Mouse (Mus musculus) cerebellum, postnatal 14 days (tissue): ENCODE results near the gene Ndc1.
"Not testable (repeated sequence)": the region's sequence is repeated elsewhere in the genome, so short reads cannot be mapped to it uniquely, and the experiment has no call there.

Source experiments
- DNase-seq, 2 experiments: peaks; one replicate each; pipeline ENCODE4 v3.0.0; 2021; ENCODE audit warnings: mixed read lengths in 2 of 2

Ndc1 gene

DNA sequence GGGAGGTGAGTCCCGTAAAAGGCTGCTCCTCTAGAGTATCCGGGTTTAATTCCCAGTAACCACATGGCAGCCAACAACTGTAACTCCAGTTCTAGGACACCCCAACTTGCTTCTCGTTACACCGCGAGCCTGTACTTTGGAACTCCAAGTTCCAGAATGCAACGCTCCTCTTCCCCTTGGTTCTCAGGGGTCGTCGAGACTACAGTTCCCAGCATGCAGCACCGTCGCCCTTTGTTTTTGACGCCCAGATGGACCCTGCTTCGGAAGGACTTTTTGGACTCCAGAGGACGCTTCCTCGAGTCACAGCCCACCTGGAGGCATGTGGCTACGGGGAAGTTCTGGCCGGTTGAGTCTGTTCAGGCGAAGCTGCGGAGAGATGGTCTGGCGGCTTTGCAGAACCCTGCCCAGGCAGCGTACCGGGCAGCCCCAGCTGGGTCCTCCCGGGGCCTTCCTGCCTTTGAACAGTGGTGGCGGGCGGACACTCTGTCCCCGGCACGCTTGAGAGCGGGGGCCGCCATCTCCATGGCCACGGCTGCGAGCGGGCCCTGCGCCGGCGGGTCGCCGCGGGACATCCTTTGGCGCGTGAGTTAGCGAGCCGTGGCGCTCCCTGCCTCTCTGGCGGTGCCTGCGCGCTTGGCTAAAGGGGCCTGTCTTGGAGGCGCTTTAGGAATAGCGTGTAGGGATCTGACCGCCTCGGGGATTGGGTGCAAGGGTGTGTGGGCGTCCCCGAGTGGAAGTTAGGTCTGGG, at the start of gene Ndc1:
Gene Ndc1, plus strand, starts transcription at position 218 of the 748 bp plus-strand sequence.
- DNase-seq, result peak; percentile 84 to 89

DNA sequence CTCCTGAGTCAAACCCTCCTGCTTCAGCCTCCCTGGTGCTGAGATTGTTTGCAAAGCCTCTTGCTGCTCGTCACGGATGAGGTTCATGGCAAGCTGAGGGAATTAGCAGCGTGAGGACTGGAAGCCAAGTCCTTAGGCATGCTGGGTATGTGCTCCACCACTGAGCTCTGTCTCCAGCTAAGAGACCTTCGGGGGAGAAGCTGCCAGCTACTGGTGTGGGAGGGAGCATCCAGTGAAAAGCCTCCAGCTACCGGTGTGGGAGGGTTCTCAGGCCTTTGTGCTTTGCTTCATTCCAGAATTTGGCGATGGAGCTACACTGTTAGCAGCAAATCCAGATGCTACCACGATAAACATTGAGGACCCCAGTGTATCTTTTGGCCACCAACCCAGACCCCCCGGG, 48.9 kb upstream of the Ndc1 start:
- DNase-seq, result no peak

DNA sequence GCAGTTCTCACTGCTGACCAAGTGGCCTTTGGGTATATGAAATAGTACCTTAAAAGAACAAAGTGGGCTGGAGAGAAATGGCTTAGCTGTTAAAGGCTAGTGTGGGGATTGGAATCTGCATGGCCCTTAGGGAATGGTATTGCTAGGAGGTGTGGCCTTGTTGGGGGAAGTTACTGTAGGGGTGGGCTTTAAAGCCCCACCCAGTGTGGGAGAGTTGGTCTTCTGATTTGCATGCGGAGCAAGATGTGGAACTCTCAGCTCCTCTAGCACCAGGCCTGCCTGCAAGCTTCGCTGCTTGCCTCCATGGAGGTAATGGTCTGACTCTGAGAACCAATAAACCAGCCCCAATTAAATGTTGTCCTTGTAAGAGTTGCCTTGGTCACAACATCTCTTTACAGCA, 46.5 kb upstream of the Ndc1 start:
- DNase-seq, result no peak

DNA sequence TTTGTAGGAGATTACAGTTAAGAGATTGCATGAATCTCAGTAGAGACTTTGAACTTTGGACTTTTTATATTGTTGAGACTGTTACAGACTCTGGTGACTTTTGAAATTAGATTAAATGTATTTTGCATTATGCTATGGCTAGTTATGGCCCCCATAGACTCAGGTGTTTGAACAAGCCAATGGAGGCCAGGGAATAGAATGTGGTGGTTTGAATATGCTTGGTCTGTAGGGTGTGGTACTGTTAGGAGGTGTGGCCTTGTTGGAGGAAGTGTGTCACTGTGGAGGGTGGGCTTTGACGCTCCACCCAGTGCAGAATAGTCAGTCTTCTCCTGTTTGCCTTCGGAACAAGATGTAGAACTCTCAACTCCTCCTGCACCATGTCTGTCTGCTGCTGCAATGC, 44.5 kb upstream of the Ndc1 start:
- DNase-seq, result no peak

DNA sequence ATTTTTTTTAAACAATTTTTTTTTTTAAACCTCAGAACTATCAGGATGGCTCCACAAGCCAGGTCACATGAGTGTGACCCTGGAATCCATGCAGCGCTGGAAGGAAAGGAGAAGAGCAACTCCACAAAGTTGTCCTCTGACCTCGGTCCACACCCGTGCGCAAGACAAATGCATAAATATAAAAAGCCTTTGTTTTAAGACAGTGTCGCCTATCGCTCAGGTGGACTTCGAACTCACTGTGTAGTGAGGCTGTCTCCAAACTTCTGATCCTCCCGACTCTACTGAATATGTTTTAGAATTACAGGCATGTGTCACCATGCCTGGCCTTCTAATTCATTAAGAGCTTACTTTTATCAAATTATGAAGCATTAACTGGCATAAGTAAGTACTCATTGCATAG, 39.1 kb upstream of the Ndc1 start:
- DNase-seq, result no peak

DNA sequence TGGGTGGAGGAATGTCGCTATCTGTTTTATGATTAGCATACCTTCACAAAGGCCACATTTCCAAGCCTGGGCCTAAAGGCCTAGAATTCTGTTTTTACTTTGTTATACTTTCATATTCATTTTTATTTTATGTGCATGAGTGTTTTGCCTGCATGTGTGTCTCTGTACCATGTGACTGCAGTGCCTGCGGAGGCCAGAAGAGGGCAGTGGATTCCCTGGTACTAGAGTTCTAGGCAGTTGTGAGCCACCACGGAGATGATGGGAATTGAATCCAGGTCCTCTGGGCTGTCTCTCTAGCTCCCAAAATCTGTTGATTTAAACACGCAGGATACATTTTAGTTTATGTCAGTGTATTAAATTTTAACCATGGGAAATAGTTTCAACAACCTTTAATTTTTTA, 34.1 kb upstream of the Ndc1 start:
- DNase-seq, result no peak

DNA sequence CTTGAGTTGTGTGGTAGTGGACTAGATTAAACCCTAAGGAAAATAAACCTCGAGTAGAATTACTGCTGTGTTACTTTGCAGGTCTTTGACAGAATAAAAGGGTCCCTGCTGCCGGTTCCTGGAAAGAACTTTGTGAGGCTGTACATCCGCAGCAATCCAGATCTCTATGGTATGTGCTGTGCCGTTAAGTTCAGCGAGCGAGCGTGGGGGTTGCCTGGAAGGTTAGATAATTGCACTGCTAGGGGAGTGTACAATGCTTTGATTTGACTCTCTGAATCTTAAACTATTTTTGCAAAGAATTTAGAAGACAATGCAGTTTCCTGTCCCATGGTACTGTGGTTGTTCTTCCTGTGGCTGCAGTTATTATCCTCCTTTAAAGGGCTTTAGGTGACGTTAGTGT, 31.2 kb upstream of the Ndc1 start:
- DNase-seq, result no peak

DNA sequence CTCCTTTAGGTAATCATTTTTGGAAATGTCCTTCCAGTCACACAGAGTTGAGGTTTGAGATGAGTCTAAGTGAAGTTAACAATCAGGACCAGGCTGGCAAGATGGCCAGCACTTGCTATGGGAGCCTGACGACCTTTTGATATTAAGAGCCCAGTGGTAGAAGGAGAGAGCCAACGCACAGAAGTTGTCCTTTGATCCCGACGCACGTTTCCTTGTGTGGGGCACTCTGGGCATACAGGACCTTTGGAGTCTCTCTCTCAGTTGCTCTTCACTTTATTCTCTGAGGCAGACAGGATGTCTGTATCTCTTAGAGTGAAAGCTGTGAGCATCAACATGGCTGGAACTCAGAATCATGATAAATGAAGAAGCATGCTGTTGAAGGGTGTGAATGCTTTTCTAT, 30.1 kb upstream of the Ndc1 start:
- DNase-seq, result no peak

DNA sequence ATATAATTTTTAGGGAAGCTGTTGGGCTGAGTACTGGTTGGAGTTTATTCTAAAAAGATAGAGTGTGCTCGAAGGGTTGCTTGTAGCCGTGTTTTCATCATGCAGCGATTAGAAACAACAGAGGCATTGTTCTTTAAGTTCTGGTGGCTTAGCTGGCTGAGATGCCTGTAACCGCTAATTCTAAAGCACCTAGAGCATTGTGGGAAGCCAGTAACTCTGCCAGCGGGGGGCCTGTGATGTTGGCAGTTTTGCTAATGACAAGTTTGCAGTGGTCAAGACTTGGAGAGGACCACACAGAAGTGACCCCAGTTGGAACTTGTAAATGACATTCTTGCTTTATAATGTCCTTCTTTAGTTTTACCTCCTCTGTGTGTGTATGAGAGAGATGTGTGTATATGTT, 26.2 kb upstream of the Ndc1 start:
- DNase-seq, result peak in 1 of 2 experiments; percentile 30

DNA sequence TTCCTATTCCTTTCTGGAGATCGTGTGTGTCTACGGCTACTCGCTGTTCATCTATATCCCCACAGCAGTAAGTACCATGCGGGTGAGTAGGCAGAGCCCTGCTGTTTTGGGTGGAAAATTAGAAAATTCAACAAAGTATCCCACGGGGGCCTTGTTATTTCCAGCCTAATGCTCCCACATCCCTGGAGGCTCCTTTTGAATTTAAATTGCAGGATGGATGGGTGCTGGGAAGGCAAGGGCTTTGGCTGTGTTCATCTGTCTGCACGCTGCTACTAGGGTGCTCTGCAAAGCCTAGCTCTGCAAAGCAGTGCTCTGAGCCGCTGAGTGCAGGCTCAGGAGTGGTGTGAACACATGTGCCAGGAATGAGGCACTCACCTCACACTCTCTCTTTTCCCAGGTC, 23.0 kb upstream of the Ndc1 start:
- DNase-seq, result no peak

DNA sequence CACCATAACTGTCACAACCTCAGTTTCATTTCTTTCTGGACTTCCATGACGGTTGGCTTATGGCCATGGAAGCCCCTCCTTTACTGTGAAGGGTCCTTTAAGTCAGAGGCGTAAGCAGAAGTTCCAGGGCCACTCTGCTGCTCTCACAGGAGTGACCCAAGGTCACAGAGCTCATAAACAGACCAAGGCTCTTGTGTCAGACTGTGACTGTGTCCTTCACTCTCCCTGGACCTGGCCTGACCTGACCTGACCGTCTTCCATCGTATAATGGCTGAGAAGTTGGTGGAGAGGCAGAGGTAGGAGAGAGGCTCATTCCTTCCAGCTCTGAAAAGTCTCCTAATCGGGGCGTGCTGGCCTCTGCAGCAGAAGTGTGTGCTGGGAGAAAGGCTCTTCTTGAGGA, 20.4 kb upstream of the Ndc1 start:
- DNase-seq, result no peak

DNA sequence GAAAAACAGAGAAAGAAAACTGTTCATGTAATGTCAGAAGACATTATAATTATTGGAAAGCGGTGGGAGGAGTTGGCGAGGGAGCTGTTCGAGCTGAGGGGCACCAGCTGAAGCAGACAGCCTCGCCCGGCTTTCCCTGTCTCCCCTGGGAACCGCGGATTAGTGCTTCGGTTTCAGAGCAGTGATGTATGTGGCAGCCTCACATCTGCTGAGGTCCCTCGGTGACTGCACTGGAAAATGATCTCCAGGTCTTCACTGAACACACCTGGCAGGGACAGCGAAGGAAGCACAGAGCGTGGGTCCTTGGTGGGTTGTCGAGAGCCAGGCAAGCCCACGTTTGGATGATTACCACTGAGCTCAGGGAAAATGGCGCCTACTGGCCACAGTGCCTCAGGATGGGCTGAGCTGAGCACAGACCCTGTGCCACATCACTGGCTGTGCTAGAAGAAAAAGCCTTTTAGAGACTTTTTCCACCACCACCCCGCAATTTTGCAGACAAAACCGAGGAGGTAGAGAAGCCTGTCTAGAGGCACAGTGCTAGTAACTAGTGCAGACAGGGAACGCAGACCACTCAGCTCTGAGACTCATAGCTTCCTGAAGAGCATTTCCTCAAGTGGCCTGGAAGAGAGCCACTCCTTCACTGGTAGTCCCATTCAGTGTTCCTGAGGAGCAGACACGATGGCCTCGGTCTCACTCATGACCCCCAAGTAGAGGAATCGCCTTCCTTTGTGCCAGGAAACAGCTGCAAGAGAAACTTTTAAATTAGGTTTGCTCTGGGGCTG, 18.9 kb upstream of the Ndc1 start:
- DNase-seq, result peak; percentile 22 to 46

DNA sequence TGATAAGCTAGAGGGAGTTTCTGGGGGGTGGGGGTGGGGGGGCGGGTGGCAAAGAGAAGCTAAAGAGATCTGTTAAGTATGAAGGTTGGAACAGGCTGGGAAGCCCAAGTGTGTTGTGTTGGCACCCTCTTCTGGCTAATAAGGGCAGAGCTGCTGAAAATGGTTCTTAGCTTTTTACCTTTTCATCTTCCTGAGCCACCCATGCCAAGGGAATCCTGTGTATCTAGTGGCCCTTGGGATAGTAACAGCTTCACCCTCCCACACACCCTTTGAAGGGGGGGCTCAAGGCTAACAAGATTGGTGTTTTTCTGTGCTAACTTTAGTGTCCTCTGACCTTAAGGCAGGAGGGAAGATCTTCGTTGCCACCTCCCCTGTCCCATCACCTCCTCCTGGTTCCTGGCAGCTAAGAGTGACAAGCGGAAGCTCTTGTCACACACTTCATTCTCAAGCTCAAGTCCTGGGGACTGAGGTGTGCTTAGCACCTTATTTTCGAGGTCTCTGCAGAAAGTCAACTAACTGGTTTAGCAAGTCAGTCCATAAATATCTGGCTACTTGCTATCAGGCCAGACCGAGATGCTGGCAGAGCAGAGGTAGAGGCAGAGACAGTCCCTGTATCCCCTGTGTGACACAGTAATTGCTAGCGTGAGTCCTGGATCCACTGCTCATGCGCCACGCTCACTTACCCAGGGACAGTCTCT, 18.1 kb upstream of the Ndc1 start:
- DNase-seq, result peak; percentile 62 to 69

DNA sequence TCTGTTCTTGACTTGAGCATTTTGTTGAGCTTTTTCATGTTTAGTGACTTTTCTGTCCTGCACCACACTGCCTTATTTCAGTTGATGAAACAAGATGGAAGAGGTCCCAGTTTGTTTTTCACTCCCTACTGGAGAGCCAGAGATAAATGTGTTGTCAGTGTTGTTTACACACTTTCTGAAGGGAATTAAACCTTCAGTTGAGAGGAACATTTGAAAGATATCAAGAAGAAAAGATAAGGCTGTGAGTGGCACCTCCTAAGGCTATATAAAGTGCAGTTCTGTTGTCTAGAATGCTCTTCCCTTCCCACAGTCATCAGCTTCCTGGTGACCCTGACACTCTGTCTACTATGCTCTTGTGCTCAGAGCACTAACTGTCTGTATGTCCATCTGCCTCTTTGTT, 16.2 kb upstream of the Ndc1 start:
- DNase-seq, result no peak

DNA sequence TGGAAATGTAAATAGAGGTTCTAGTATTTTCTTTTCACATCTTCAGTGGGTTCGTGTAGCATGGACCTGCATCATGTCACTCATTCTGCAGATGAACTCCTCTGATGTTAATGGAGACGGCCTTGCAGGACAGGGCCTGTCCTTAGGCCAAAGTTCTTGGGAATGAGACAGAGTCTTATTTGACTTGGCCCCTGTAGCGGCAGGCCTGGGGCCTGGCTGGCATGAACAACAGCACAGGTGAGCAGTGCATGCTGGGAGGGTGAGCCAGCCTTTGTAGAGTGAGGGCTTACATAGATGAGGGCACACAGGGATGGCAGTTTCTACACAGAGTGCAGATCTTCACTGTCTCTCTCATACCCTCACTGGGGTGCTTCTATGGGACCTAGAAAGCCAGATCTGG, 14.0 kb upstream of the Ndc1 start:
- DNase-seq, result no peak

DNA sequence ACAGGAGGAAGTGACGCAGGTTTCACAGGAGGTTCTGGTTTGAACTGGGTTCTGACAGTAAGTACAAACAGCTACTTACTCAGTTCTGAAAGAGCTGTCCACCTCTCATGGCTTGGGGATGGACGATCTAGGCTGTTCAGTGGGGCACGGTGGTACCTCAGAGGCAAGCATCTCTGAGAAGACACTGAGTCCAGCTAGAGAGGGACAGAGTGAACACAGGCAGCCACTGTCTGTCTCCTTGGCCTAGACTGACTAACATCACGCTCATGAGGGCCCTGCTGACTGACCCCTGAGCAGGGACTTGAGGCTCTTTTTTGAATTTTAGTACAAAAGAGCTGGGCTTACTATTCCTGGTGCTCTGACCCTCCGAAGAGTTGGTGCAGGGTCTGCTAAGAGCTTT, 13.5 kb upstream of the Ndc1 start:
- no peak for DNase-seq

DNA sequence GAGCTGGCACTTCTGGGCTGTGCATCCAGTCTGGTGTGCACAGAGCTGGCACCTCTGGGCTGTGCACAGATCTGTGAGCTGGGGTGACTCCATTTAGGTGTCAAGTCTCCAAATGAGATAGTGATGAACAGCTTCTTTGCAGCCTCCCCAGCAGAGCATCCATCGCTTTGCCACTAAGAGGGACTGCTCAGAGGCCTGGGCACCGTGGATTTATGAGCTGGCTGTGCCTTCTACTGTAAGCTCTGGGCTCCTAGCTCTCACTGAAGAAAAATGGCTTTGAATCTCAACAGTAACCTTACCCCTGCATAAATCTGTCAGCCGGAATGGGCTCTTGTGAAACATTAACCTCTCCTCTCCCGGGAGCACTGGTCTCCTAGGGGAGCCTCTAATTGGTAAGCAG, 13.0 kb upstream of the Ndc1 start:
- no peak for DNase-seq

DNA sequence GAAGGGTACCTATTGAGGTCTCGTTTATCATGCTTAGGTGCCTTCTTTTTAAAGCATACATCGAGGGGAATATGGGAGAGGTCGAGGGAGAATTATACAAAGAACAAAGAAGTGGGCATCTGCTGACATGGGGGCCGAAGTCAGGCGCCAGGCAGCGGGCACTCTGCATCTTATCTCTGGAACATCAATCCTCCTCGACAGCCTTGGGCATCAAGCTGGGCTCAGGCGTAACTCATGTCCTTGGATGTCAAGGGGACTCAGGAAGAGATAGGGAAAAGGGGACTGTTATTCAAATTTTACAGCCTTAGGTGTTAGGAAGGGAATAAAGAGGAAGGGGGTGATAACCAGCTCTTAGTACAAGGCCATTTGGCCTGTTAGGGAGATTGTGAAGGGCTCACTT, 10.4 kb upstream of the Ndc1 start:
- not testable (repeated sequence) for DNase-seq

DNA sequence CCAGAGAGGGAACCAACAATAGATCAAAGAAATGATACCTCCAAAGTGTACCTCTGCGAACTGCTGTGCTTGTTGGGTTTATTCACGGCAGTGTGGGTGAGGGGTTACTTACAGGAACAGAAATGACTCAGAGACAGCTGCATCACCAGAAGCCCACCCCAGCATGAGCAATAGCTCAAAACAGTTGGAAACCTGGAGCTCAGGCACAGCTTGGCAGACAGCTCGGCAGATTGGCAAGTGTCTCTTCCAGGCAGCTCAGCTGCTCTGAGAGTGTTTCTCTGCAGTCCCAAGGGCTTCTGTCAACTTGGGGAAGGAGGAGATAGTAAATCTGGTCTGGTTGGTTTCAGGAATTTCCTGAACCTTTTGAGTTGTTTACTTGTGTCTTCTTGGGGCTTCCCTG, 9.1 kb upstream of the Ndc1 start:
- DNase-seq, result peak; percentile 78 to 81

DNA sequence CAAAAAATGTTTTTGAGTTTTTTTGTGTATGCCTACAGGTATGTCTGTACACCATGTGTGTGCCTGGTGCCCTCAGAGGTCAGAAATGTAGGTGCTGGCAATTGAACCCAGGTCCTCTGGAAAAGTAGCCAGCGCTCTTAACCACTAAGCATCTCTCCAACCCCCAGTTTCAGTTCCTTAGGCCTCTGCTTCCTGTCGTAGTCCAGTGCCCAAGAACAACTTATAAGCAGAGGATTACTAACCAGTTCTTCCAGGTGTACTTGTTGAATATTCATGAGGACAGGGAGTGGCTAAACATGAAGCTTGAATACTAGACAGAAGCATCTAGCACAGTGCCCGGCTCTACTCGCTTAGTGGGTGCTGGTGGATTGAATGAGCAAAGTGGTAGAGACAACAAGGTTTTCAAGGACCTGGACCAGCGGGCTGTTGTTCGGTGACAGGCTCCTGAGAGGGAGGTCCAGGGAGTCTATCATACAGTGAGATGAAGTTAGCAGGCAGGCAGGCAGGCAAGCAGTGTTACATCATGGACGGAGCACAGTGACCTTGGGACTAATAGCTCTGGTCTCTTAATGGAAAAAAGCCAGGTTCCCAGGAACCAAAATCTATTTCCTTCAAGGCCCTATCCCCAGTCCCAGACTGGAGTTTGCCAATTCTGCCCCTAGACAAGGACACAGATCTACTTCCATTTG, 7.0 kb upstream of the Ndc1 start:
- no peak for DNase-seq

DNA sequence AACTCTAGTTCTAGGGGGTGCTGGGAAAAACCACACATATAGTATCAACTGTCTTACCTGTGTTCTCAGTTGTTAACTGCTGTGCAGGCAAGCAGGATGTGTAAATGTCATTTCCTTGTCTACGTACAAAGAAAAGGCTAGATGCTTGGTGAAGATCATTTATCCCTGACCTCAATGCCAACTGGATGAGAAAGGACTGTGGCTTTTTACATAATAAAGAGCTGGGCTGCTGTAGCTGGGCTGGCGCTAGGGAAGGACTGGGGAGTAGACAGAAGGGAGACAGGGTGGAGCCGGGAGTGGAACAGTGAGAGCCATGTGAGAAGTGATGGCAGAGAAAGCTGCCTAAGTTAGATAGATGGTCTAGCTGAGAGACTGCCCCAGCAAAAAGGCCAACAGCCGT, 4.8 kb upstream of the Ndc1 start:
- no peak for DNase-seq

DNA sequence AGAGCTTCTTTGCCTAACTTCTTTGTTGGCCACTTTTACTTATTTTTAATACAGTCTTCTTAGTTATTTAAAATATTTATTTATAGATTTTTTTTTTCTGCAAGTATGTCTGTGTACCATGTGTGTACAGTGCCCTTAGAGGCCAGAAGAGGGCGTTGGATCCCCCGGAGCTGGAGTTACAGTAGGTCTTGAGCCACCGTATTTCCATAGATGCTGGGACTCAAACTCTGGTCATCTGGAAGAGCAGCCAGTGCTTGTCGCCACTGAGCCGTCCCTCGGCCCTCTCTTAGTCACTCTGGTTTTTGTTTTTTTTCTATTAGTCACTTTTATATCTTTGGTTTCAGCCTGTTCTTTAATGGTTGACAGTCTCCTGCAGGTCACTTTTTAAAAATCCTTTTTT, 4.0 kb upstream of the Ndc1 start:
- DNase-seq, result no peak

DNA sequence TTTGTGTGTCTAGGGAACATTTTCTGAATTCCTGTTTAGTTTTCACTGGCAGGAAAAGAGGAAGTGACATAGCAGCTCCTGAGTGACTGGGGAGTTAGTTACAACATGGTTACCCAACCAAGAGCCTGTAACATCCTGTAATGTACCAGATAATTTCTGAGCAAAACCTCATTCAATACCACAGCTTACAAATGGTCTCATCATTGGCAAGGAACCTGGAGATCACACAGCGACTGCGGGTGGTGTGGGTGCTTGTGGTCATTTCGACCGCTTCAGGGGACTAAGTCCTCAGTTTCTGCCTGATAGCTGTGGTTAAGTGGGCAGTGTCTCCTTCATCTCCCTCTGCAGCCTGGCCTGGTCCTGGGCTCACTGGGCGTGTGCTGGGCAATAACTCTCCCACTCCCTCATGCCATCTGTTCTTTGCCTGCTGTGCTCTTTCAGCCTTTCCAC, 3.4 kb upstream of the Ndc1 start:
- peak; percentile 34 to 56 for DNase-seq
